Mouse (Mus musculus) MEL (cell line): Measurements from ENCODE around the gene C3ar1. TPM values are rescaled to one million over a fixed set of nuclear protein-coding genes. Genes with fewer than 3 reads are reported as not detected.

Experiments used
- DNase-seq: peaks from one replicate; pipeline ENCODE4 v3.0.0; 2011; ENCODE audit warnings: low read depth, low spot score
- H3K27ac ChIP-seq: 2 replicates; pipeline ENCODE4 v1.5.1; 2012; ENCODE audit warnings: low read depth, mild to moderate bottlenecking, control low read depth, low read length, moderate library complexity; ENCODE audit not compliant: control insufficient read depth
- H3K27me3 ChIP-seq, 2 experiments: fragments of 150-350 bp in 1 of 2; sonication (generic) in 1 of 2; 2 replicates each; pipeline ENCODE4 v1.6.1; 2012; ENCODE audit warnings: low read length in 2 of 2, mild to moderate bottlenecking in 2 of 2, improper control_type of control experiment in 1 of 2, moderate library complexity in 1 of 2; ENCODE audit not compliant: insufficient read depth in 2 of 2, control insufficient read depth in 1 of 2
- H3K36me3 ChIP-seq, 2 experiments: 2 replicates each; pipeline ENCODE4 v1.6.1; 2012 to 2014; ENCODE audit warnings: low read length in 2 of 2, improper control_type of control experiment in 1 of 2, inconsistent platforms in 1 of 2, mild to moderate bottlenecking in 1 of 2; ENCODE audit not compliant: insufficient read depth in 2 of 2, control insufficient read depth in 1 of 2
- H3K4me1 ChIP-seq, 2 experiments: fragments of 150-350 bp in 1 of 2; sonication (generic) in 1 of 2; 2 replicates each; pipeline ENCODE4 v1.6.1; 2012; ENCODE audit warnings: low read length in 2 of 2, improper control_type of control experiment in 1 of 2, mild to moderate bottlenecking in 1 of 2; ENCODE audit not compliant: insufficient read depth in 2 of 2, control insufficient read depth in 1 of 2
- H3K4me3 ChIP-seq, 2 experiments: fragments of 150-350 bp in 1 of 2; sonication (generic) in 1 of 2; 2 replicates each; pipeline ENCODE4 v1.5.1; 2012; ENCODE audit warnings: low read depth in 2 of 2, low read length in 2 of 2, mild to moderate bottlenecking in 2 of 2, moderate library complexity in 2 of 2, control low read depth in 1 of 2, improper control_type of control experiment in 1 of 2; ENCODE audit not compliant: control insufficient read depth in 1 of 2, insufficient read depth in 1 of 2
- H3K79me2 ChIP-seq: 2 replicates; pipeline ENCODE4 v1.6.1; 2012; ENCODE audit warnings: mild to moderate bottlenecking, low read length, moderate library complexity; ENCODE audit not compliant: control insufficient read depth, poor library complexity, insufficient read depth
- H3K9ac ChIP-seq: 2 replicates; pipeline ENCODE4 v1.6.1; 2012; ENCODE audit warnings: low read depth, mild to moderate bottlenecking, control low read depth, low read length, moderate library complexity; ENCODE audit not compliant: control insufficient read depth, poor library complexity, severe bottlenecking
- H3K9me3 ChIP-seq: fragments of 150-350 bp; sonication (generic); replicated peaks from 2 replicates; pipeline ENCODE4 v1.6.1; 2012; ENCODE audit warnings: mild to moderate bottlenecking, low read length, improper control_type of control experiment, moderate library complexity; ENCODE audit not compliant: insufficient read depth
- CHD1 ChIP-seq: IDR thresholded peaks from 2 replicates; pipeline ENCODE4 v1.6.1; 2012; ENCODE audit warnings: low read depth, mild to moderate bottlenecking, inconsistent platforms, low read length, improper control_type of control experiment
- CHD2 ChIP-seq: IDR thresholded peaks from 2 replicates; pipeline ENCODE4 v1.6.1; 2011; ENCODE audit warnings: low read length, improper control_type of control experiment
- CTCF ChIP-seq, 3 experiments: IDR thresholded peaks in 2 of 3; conservative IDR thresholded peaks in 1 of 3; 2 replicates each; pipeline ENCODE4 v1.5.1; 2011 to 2012; ENCODE audit warnings: low read length in 3 of 3, low read depth in 2 of 3, mild to moderate bottlenecking in 2 of 3, improper control_type of control experiment in 1 of 3, inconsistent platforms in 1 of 3, mixed read lengths in 1 of 3, moderate library complexity in 1 of 3; ENCODE audit not compliant: control insufficient read depth in 1 of 3, insufficient read depth in 1 of 3, poor library complexity in 1 of 3, severe bottlenecking in 1 of 3
- E2F4 ChIP-seq: IDR thresholded peaks from 2 replicates; pipeline ENCODE4 v1.6.1; 2011; ENCODE audit warnings: low read depth, low read length, improper control_type of control experiment, borderline replicate concordance
- EP300 ChIP-seq, 2 experiments: IDR thresholded peaks; 2 replicates each; pipeline ENCODE4 v1.6.1; 2011; ENCODE audit warnings: improper control_type of control experiment in 2 of 2, low read length in 2 of 2, low read depth in 1 of 2, mild to moderate bottlenecking in 1 of 2
- ETS1 ChIP-seq: IDR thresholded peaks from 2 replicates; pipeline ENCODE4 v1.6.1; 2012; ENCODE audit warnings: low read depth, mild to moderate bottlenecking, inconsistent platforms, low read length, improper control_type of control experiment, moderate library complexity
- GABPA ChIP-seq: IDR thresholded peaks from 2 replicates; pipeline ENCODE4 v1.6.1; 2012; ENCODE audit warnings: low read depth, mild to moderate bottlenecking, inconsistent platforms, low read length, improper control_type of control experiment, moderate library complexity
- HCFC1 ChIP-seq: IDR thresholded peaks from 2 replicates; pipeline ENCODE4 v1.6.1; 2012; ENCODE audit warnings: low read depth, mild to moderate bottlenecking, inconsistent platforms, low read length, improper control_type of control experiment, moderate library complexity
- KAT2A ChIP-seq: conservative IDR thresholded peaks from 2 replicates; pipeline ENCODE4 v1.6.1; 2012; ENCODE audit warnings: low read depth, low read length, improper control_type of control experiment, inconsistent platforms
- MAFK ChIP-seq: IDR thresholded peaks from 2 replicates; pipeline ENCODE4 v1.6.1; 2011; ENCODE audit warnings: low read depth, mild to moderate bottlenecking, low read length, improper control_type of control experiment, borderline replicate concordance
- MAX ChIP-seq: IDR thresholded peaks from 2 replicates; pipeline ENCODE4 v1.6.1; 2011; ENCODE audit warnings: low read length, improper control_type of control experiment
- MAZ ChIP-seq: IDR thresholded peaks from 2 replicates; pipeline ENCODE4 v1.6.1; 2012; ENCODE audit warnings: low read depth, mild to moderate bottlenecking, inconsistent platforms, low read length, improper control_type of control experiment
- MEF2A ChIP-seq: IDR thresholded peaks from 2 replicates; pipeline ENCODE4 v1.6.1; 2014; ENCODE audit warnings: low read depth, mild to moderate bottlenecking, inconsistent platforms, low read length, improper control_type of control experiment; ENCODE audit not compliant: poor library complexity, insufficient replicate concordance, severe bottlenecking; ENCODE audit errors: extremely low read depth
- MXI1 ChIP-seq: IDR thresholded peaks from 2 replicates; pipeline ENCODE4 v1.6.1; 2011; ENCODE audit warnings: mild to moderate bottlenecking, low read depth, low read length, improper control_type of control experiment
- MYC ChIP-seq: IDR thresholded peaks from 2 replicates; pipeline ENCODE4 v1.6.1; 2011; ENCODE audit warnings: low read depth, mild to moderate bottlenecking, low read length, improper control_type of control experiment, moderate library complexity
- NELFE ChIP-seq: IDR thresholded peaks from 2 replicates; pipeline ENCODE4 v1.6.1; 2011; ENCODE audit warnings: low read depth, low read length, improper control_type of control experiment
- RAD21 ChIP-seq: IDR thresholded peaks from 2 replicates; pipeline ENCODE4 v1.6.1; 2011; ENCODE audit warnings: mild to moderate bottlenecking, low read depth, low read length, improper control_type of control experiment
- RCOR1 ChIP-seq: IDR thresholded peaks from 2 replicates; pipeline ENCODE4 v1.6.1; 2012; ENCODE audit warnings: low read depth, mild to moderate bottlenecking, inconsistent platforms, low read length, improper control_type of control experiment
- SIN3A ChIP-seq: IDR thresholded peaks from 2 replicates; pipeline ENCODE4 v1.6.1; 2012; ENCODE audit warnings: low read length, improper control_type of control experiment, inconsistent platforms
- SMC3 ChIP-seq: IDR thresholded peaks from 2 replicates; pipeline ENCODE4 v1.6.1; 2011; ENCODE audit warnings: low read depth, low read length, improper control_type of control experiment
- TAL1 ChIP-seq: IDR thresholded peaks from 2 replicates; pipeline ENCODE4 v1.6.1; 2012; ENCODE audit warnings: mild to moderate bottlenecking, inconsistent platforms, low read length, moderate library complexity, mixed read lengths
- TBP ChIP-seq: IDR thresholded peaks from 2 replicates; pipeline ENCODE4 v1.8.0; 2011; ENCODE audit warnings: low read depth, low read length, improper control_type of control experiment
- TCF12 ChIP-seq: IDR thresholded peaks from 2 replicates; pipeline ENCODE4 v1.6.1; 2014; ENCODE audit warnings: low read depth, mild to moderate bottlenecking, inconsistent platforms, low read length, improper control_type of control experiment, moderate library complexity
- ZC3H11A ChIP-seq: IDR thresholded peaks from 2 replicates; pipeline ENCODE4 v1.6.1; 2012; ENCODE audit warnings: low read depth, mild to moderate bottlenecking, inconsistent platforms, low read length, improper control_type of control experiment
- ZKSCAN1 ChIP-seq: IDR thresholded peaks from 2 replicates; pipeline ENCODE4 v1.6.1; 2012; ENCODE audit warnings: low read depth, mild to moderate bottlenecking, inconsistent platforms, low read length, improper control_type of control experiment, moderate library complexity
- ZMIZ1 ChIP-seq: IDR thresholded peaks from 2 replicates; pipeline ENCODE4 v1.6.1; 2012; ENCODE audit warnings: low read depth, mild to moderate bottlenecking, inconsistent platforms, low read length, improper control_type of control experiment, moderate library complexity
- ZNF384 ChIP-seq: IDR thresholded peaks from 2 replicates; pipeline ENCODE4 v1.6.1; 2012; ENCODE audit warnings: low read depth, mild to moderate bottlenecking, inconsistent platforms, low read length, improper control_type of control experiment
- polyA plus RNA-seq, 2 experiments: library from polyadenylated mRNA; stranded (reverse) in 1 of 2; unstranded in 1 of 2; fragments of >175 nt in 1 of 2; fragments of >200 nt in 1 of 2; gene quantifications; 2 replicates each; pipeline versions ENCODE4 v1.2.1 to v1.2.4; 2012; ENCODE audit warnings: low replicate concordance in 2 of 2, low read depth in 1 of 2; ENCODE audit not compliant: insufficient read length in 2 of 2, insufficient read depth in 1 of 2, missing spikeins in 1 of 2
- total RNA-seq: library from RNA; depleted of rRNA; stranded (reverse); fragments of 300-350 nt; gene quantifications from 2 replicates; pipeline ENCODE4 v1.2.3, GENCODE M21; 2012

Gene C3ar1
- total and polyA plus RNA-seq, 3 experiments, result 0.33 to 0.69 TPM; not detected in 1

GRCm38 (mm10) chr6:122836974-122837373, 19.0 kb downstream of the C3ar1 start:
- Histone ChIP-seq H3K79me2 (no peaks in the 10 kb centered on the region), H3K4me1 (no peaks in the 10 kb centered on the region), H3K9me3 (no peaks in the 10 kb centered on the region), H3K36me3 (peaks cover 0 to 4% of the 10 kb centered on the region in 2 experiments; a peak in 2 of 4 replicates), H3K27me3 (no peaks in the 10 kb centered on the region), H3K27ac (no peak overlapping the region), H3K9ac (no peak overlapping the region), H3K4me3 (no peak overlapping the region)
- DNase-seq, result peak; percentile 54
- TF ChIP-seq SMC3 (peak; percentile 49), MYC (peak; percentile 74; the same call in 1 of the 2 replicates), GABPA (no peak), TCF12 (no peak), E2F4 (no peak), ETS1 (no peak), ZNF384 (0 out of 2 replicates have a peak, but pooled peaks have one; percentile 30), HCFC1 (no peak), CHD1 (no peak), CHD2 (no peak), MAZ (no peak), SIN3A (no peak), RAD21 (peak; percentile 43), MEF2A (no peak), ZC3H11A (no peak), NELFE (no peak), RCOR1 (no peak), ZKSCAN1 (no peak), MXI1 (no peak), TAL1 (no peak), ZMIZ1 (no peak), EP300 (IDR thresholded peaks at IDR 0.05; ENCODE audit: low read depth in 1 of 2, low read length in 2 of 2) (no peak), CTCF (IDR thresholded peaks at IDR 0.05 in 2 of 3, conservative IDR thresholded peaks at IDR 0.05 in 1 of 3; ENCODE audit: control insufficient read depth in 1 of 3, insufficient read depth in 1 of 3, low read depth in 2 of 3, low read length in 3 of 3, poor library complexity in 1 of 3, severe bottlenecking in 1 of 3) (peak in 2 of 3 experiments; percentile 44 to 67; a peak in 5 of 6 replicates), MAX (peak; percentile 22; the same call in 1 of the 2 replicates), MAFK (no peak), TBP (no peak), KAT2A (no peak)
